Mouse (Mus musculus): ENCODE results near the gene Pak4.
"Not testable (repeated sequence)": the region's sequence is repeated elsewhere in the genome, so short reads cannot be mapped to it uniquely, and the experiment has no call there.

The Pak4 gene

DNA sequence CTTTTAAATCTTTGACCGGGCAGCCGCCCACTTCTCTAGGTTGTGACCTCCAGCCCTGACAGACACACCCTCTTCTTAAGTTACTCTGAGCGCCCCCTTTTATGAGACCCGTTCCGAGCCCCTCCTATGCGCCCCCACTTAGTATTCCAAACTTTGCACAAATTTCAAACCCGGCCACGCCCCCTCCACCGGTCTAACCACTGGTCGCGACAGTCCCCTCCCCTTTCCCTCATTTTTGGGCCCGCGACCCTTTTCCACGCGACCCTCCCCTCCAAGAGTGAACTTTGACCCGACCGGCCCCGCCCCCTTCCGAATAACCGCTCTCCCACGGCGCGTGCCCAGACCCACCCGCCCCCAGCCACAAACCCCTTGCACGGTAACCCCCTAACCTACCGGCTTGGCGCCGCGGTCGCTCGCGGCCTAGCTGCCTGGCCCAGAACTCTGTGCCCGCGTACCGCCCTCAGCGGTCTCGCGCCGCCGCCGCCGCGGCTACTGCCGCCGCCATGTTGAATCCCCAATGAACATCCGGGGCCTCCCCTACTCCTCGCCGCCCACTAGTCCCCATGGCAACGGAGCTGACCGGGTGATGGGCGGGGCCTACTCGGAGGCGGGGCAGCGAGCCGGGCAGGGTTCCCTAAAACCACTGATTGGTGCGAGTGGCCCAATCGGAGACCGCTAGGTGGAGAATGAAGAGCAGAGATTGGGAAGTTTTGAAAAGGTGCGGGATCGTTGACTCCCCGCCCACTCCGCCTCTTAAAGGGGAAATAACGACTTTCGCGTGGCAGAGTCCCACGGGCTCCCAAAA lies at the start of gene Pak4, which contains the start of gene Samd4b:
TSS of gene Pak4 (minus strand) at position 544 of the 805 bp plus-strand sequence.
TSS of gene Samd4b (minus strand) at position 503 of the 805 bp plus-strand sequence.
- DNase-seq (ENCODE audit: low spot score): peak; percentile 99

DNA sequence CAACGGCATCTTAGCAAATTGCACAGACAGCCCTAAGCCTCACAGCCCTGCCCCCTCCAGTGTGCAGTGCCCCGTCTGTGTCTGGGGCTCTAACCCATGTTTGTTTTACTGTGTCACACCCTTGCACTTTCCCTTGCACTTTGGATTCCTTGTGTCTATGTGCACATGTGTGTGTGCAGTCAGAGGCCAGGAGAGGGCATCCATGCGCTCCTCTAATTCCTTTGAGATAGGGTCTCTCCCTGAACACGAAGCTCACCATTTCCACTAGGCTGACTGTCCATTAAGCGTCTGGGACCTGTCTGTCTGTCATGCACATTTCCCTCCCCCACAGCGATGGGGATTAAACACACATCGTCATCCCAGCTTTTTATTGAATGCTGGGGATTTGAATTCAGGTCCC lies 49.0 kb upstream of the Pak4 start:
- DNase-seq (ENCODE audit: low spot score): no peak

DNA sequence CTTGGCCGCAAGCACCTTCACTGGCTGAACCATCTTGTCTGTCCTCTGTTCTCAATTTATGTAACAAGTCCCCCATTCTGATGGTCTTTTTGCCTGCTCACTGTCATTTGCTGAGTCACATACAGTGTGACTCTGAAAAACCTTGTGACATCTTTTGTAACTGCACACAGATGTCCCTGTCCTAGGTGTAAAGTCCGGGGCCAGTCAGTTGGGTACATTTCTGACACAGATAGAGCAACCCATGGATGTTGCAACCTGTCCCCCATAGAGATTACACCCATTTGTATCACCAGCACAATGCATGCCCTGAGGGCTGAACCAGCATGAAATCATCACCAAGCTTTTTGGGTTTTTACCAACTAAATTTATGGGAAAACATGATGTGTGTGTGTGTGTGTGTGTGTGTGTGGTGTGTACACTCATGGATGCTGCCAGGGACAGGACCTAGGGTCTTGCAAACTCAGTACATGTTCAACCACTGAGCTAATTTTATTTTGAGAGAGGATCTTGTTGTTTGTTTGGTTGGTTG lies 48.0 kb upstream of the Pak4 start:
- no peak for DNase-seq (ENCODE audit: low spot score)

DNA sequence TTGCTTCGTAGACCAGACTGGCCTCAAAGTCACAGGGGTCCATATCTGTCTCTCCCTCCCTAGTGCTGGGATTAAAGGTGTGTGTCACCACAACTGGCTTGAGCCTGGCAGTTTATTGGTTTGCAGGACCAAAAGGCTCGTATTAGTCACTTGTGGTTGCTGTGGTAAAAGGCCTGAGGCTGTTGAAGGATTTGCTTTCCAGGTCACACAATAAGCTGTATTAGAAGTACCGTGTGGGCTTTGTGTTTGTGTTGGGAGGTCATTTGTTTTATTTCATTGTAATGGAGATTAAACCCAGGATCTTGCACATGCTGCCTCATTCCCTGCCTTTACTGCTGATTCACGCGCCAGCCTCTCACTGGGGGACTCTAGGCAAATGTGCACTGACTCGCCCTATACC lies 47.4 kb upstream of the Pak4 start:
- DNase-seq (ENCODE audit: low spot score): no peak

DNA sequence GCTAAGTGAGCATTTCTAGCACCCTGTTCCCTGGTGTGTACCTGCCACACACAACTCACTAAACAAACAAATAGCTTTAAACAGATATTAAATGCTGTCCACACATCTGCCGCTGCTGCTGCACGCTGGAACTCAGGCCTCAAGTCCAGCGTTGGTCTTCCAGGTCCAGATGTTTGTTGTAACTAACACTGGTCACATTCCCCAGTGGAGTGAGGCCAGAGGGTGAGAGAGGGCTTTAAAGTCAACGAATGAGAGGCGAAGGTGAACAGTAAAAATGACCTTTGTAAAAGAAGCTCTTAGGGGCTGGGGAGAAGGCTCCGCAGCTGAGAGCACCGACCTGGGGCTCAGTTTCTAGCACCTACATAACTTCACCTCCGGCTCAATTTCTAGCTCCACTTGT lies 43.6 kb upstream of the Pak4 start:
- no peak for DNase-seq (ENCODE audit: low spot score)

DNA sequence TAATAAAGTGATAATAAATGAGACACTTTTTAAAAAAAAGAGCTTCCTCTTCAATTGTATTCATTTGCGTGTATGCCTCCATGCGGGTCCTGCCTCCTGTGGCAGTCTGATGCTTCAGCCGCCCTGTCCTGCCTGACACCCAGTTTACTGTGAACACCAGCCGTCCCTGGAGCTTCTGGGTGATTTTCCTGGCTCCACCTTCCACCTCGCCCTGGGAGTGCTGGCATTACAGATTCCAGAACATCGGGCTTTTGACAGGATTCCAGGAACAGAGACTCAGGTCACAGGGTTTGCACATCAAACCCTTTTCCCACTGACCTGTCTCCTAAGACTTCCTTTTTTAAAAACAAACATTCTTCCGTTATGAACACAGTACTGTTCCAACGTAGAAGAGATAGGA lies 39.5 kb upstream of the Pak4 start:
- DNase-seq (ENCODE audit: low spot score): no peak

DNA sequence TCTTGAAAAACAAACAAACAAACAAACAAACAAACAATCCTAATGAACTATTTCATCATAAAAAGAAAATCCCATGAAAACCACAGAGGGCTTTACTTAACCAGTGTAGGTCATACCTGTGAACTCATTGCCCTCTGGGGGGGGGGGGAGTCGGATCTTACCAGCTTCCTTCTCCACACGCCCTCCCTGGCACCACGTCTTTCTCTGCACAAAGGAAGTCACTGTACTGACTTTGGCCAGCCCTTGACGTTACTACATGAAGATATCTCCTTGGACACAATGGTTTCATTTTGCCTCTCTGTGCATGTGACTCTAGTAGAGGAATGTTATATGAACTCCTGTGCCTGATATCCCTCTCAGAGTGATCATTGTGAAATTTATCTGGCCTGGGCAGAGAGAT lies 36.1 kb upstream of the Pak4 start:
- no peak for DNase-seq (ENCODE audit: low spot score)

DNA sequence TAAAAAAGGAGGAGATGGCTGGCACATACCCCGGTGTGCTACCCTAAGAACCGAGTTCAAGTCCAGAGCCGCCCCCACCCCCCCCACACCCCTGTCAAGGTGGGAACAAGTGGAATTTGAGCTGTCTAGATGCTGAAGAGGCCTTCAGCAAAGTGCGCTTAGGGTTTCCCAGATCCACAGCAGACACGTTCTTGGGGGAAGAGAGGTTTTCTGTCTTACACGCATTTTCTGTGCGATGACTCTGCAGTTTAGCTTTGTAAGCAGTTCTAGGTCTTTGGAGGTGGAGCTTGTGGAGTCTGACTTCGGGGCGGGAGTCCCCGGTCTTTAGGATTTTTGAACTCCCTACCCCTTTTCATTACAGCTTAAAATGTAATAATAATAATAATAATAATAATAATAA lies 33.1 kb upstream of the Pak4 start, which contains the start of gene Acp7:
TSS of gene Acp7 (minus strand) at position 260 of the 400 bp plus-strand sequence.
- no peak for DNase-seq (ENCODE audit: low spot score)

DNA sequence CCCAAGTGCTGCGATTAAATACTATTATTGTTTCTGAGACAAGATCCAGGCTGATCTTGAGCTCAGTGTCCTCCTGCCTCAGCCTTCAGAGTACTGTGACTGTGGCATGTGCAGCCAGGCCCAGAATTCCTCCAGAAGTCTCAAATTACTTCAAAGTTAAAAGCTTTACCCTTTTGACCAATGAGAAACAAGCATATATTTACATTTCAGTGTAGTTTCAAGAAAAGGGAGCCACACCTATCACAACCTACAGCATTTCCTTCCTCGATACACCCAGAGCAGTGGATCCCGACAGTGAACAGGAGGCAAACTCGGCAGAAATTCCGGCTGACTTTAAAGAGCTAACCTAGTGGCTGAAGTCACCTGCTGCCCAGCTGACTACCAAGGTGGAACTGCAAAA lies 26.8 kb upstream of the Pak4 start:
- no peak for DNase-seq (ENCODE audit: low spot score)

DNA sequence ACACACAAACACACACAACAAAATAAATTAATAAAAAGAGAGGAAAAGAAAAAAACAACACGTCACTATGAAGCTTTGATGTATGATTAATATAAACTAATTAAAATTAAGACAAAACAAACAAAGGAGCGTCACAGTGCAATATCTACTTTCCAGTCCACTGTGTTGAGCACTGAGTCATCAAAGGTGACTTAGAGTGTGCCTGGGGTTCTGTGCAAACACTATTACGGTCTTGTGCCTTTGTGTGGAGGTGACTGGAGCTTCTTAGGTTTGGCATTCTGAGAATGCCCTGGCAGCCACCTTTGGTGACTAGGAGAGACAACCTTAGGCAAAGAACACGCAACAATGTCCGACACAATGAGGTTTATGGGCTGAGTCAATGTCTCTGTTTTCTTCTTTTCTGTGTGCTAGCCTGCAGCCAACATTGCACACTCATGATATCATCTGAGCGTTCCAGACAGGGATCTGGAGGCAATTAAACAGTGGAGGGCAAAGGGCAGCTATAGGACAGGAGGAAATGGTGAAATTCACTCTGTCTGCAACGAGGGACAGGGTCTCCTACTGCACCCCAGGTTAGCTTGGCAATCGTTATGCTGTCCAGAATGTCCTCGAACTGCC lies 21.2 kb upstream of the Pak4 start:
- DNase-seq (ENCODE audit: low spot score): no peak

DNA sequence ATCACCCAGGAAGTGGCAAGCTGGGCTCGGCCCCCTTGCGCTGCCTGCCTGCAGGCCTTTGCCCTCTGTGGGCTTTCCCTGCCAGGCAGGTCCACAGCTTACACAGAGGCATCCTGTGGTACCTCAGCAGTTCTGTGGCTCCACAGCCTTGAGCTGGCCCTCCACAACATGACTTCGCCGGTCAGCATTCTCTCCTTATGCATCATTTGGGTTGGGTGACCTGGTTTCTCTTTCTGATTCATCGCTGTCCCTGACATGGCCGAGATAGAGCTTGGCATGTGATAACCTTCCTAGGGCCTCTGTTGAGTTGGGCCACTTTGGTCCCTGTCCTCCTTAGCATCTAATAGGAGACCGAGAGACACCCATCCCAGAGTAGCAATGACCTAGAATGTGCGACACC lies 8.0 kb upstream of the Pak4 start:
- DNase-seq (ENCODE audit: low spot score): no peak

DNA sequence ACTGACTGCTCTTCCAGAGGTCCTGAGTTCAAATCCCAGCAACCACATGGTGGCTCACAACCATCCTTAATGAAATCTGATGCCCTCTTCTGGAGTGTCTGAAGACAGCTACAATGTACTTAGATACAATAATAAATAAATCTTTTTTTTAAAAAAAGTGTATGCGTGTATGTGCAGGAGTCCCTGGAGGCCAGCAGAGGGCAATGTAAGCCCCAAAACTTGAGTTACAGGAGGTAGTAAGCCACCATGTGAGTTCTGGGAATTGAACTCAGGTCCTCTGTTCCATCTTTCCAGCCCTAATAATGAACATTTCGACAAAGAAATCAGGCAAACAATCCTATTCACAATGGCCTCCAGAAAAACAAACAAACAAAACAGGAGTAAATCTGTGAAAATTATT lies 5.8 kb upstream of the Pak4 start:
- not testable (repeated sequence) for DNase-seq (ENCODE audit: low spot score)

DNA sequence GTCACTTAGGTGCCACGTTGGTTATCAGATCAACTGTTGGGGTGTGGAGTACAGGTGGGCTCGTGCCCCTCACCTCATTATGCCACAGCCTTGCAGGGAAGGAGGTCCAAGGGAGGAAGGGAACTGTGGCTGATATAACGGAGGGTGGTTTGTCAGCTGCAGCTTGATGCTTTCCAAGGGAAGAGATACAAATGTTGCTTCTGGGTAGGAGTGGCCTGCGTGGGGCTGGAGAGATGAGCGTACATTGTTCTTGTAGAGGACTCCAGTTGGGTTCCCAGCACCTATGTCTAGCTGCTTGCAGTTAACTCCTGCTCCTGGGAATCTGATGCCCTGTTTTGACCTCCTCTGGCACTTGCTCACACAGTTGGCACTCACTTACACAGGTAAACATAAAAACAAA lies 5.2 kb upstream of the Pak4 start:
- no peak for DNase-seq (ENCODE audit: low spot score)

DNA sequence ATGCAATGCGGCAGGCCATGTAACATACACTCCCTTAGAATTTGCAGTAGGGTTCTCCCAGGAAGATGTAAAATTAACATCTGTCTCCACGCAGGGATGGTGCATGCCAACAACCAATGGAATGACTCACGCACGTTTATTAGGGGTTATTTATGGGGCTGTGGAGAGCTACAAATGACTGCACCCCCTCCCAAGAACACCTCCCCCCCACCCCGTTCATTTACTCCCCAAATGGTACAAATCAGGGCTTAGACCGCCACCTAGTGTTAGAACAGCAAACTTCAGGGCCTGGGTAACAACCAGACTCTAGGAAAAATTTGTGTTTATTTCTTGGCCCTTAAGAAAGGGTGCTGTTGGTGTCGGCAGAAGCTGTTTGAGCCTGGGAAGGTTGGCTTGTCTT lies 3.7 kb upstream of the Pak4 start:
- no peak for DNase-seq (ENCODE audit: low spot score)

DNA sequence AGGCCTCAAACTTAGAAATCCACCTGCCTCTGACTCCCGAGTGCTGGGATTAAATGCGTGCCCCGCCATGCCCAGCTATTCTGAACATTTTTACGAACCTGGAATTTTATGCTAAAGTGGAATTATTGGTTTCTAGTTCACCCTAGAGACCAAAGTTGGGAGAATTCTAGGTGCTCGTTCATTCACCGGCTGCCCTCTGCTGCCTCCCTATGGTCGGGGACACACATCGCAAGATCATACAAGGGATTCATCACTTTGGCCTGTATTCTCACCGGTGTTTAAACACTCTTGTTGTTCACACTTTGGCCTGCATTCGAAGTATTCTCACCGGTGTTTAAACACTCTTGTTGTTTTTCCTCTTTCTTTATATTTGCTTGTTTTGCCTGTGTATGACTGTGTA lies 3.0 kb upstream of the Pak4 start:
- peak; percentile 63 for DNase-seq (ENCODE audit: low spot score)

DNA sequence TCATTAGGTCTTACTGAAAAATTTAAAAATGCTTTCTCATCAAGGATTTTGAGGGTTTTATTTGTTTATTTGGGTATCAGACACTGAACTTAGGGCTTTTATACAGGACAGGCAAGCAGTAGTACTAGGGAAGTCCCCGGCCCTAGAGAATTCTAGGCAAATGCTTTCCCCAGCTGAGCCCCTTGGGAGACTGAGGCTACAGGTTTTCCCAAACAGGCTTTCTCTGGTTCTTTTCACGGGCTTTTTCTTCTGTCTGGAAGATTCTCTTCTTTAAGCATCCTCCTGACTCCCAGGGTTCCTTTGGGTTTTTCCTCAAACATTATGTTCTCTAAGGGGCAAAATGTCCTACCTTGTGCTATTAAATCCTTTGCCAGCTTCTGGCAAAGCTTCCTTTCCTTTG lies 966 bp upstream of the Pak4 start:
- DNase-seq (ENCODE audit: low spot score): no peak

DNA sequence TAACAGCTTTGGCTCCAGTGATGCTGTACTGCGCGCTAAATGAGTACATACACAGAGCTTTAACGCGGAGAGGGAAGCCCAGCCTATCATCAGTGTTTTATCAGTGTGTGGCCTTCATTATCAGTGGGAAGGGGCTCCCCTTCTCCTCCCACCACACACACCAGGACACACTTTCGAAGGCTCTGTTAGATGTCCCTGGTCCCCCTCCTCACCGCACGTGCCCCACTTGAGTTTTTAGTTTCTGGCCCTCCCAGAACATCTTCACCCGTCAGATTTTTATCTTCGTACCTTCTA lies 761 bp downstream of the Pak4 start:
- DNase-seq (ENCODE audit: low spot score): no peak

DNA sequence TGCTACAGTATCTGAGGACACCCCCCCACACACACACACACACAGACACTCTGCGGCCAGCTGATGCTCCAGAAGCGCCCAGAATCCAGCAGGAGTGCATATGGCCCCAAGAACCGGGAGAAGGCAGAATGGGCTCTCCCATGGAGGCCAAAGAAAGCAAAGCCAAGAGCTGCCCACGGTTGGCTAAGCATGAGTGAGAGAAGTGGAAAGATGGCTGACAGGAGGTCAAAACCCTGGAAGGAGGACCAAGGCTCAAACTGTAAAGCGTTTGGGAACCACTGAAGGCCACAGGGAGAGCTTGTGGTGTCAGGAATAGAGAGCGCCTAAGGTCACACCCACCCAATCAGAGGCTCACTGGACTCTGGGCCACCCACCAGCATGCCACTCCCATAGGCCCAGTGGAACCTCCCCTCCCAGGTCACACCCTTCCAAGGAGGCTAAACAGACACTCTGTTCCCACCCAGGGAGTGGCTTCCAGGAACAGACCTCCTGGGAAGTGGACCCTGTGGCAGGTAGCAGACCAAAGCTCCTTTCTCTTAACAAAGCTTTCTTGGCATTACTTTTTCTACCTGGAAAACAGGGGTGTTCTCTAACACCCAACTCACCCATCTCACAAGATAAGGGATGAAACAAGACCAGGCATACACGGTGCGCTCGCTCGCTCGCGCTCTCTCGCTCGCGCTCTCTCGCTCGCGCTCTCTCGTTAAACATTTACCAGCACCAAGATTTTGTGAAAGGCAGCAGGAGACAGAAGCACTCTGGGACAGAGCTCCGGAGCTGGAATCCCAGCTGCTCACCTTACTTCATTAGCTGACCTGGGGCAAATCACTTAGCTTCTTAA lies 1.3 kb downstream of the Pak4 start:
- DNase-seq (ENCODE audit: low spot score): no peak

DNA sequence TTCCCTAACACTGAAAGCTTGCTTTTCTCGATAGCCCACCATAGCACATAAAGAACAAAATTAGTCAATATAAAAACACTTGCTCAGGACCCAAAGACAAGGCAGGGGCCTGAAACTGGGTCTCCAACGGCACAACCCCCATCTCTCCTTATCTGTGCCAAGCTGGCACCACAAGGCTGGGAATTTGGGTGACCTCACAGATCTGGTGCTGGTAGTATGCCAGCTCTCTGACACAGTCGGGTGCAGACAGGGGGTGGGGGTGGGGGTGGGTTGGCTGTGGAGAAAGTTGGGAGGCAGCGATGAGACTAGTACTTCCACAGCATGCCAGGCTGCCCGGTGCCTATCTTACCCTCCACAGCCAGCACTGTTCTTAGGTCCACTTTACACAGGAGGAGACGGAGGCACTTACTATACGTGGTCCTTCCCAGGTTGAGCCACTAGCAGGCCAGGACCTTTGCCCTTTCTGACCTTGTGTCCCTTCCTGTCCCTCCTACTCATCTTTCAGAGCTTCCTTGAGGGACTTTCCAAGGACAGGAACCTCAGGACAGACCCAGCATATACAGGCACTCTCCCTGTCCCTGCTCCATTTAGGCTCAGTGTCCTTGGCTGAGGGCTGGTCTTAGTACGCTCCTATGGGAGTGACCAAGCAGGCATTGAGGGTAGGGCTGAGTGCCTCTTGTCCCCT lies 2.1 kb downstream of the Pak4 start:
- DNase-seq (ENCODE audit: low spot score): no peak

DNA sequence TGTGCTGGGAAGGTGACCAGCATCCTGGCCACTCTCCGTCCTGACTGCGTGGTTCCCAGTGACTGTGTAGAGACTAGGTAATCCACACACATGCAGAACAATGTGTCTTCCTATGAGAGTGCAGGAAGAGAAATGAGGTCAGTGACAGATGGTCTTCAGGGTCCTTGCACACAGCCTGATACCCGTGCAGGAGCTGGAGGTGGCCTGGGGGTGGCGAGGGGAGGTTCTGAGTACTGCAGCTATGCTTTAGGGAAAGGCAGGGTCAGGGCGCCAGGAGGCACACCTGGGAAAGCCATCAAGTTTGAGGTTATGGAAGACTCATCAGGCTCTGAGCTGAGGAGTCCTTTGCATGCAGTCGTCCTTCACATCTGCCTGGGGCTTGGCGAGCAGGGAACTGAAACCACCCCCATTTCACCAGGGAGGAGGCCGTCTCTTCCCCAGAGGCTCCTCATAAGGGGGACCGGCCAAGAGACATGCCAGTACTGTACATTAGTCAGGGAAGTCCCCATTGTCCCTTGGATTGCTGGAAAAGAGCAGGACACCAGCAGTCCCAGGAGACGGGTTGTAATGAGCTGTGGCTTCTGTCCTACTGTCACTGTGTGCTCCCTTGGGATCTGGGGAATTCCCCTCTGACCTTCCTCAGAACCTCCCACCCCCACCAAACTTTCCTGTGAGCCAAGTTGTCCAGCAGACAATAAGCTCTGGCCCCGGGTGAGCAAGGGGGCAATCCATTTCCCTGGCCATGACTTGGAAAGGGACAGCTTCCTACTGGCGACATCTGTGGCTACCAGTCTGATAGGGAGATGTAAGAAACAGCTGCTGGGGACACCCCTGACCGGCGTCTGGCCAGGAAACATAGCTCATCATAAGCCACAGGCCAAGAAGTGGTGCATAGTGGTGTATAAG lies 4.5 kb downstream of the Pak4 start:
- DNase-seq (ENCODE audit: low spot score): no peak

DNA sequence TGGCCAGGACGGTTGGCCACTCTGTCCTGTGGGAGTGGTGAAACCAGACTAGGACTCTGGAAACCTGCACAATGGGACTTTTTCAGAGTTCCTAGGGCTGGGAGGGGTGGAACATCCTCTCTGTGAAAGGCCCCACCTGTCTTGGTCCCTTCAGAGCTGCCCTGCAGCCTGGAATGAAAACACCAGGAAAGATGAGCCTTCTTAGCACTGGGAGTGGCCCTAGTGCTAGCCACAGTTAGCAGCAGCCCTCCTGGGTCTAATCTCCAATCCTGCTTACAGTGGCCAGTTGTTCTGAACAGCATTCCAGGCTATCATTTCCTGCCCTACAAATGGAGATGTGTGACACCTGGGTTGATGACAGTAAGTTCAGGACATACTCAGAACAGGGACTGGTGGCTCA lies 6.1 kb downstream of the Pak4 start:
- no peak for DNase-seq (ENCODE audit: low spot score)
